20 mouse cellular contexts compared by ENCODE assay signal in genomic region chr1:138010910-138011477, GRCm38 (mm10).
DNase-seq lines count a peak whose midpoint lies in the region; ATAC-seq and TF ChIP-seq lines count a peak whose summit lies in the region.
"Had no signal": no experiment of that assay in that cellular context is flagged by ENCODE, and none has a peak within 500 bp of the region (broad histone marks: within the 10 kb centered on the region; RNA-seq: fewer than 3 reads in every experiment).

No protein-coding gene starts in this region.

- no peaks in the 10 kb centered on the region for H3K36me3 ChIP-seq in forebrain, embryonic 14.5 days (ENCODE audit: control insufficient read depth, insufficient read depth, low read length)
- no peaks in the 10 kb centered on the region for H3K36me3 ChIP-seq in forebrain, embryonic 11.5 days (ENCODE audit: control insufficient read depth, insufficient read depth, low read length)
- no peaks in the 10 kb centered on the region for H3K36me3 ChIP-seq in embryonic facial prominence, embryonic 15.5 days
- no peaks in the 10 kb centered on the region for H3K36me3 ChIP-seq in forebrain, postnatal 0 days (ENCODE audit: insufficient read depth)
- no peaks in the 10 kb centered on the region for H3K36me3 ChIP-seq in liver, embryonic 12.5 days
- no peaks in the 10 kb centered on the region for H3K36me3 ChIP-seq in midbrain, embryonic 14.5 days (ENCODE audit: control insufficient read depth, insufficient read depth, low read length)
- H3K36me3 ChIP-seq: forebrain, embryonic 10.5 days; G1E; heart, embryonic 13.5 days; kidney, embryonic 15.5 days had no signal

- WGBS in forebrain, embryonic 14.5 days, result 63% methylated on average over 7 of the region's 7 CpGs
- 73% methylated on average over 7 of the region's 7 CpGs for WGBS in forebrain, embryonic 11.5 days
- 18% methylated on average over 7 of the region's 7 CpGs for WGBS in embryonic facial prominence, embryonic 15.5 days
- WGBS in forebrain, postnatal 0 days, result 46% methylated on average over 7 of the region's 7 CpGs
- 59% methylated on average over 7 of the region's 7 CpGs for WGBS in liver, embryonic 12.5 days (ENCODE audit: insufficient replicate concordance)
- 55% methylated on average over 7 of the region's 7 CpGs for WGBS in midbrain, embryonic 14.5 days

- no peaks in the 10 kb centered on the region for H3K27me3 ChIP-seq in forebrain, embryonic 14.5 days (replicated peaks; ENCODE audit: control insufficient read depth, insufficient read depth, low read length)
- H3K27me3 ChIP-seq in forebrain, embryonic 11.5 days (ENCODE audit: control insufficient read depth, insufficient read depth, low read length), result no peaks in the 10 kb centered on the region
- no peaks in the 10 kb centered on the region for H3K27me3 ChIP-seq in embryonic facial prominence, embryonic 15.5 days
- no peaks in the 10 kb centered on the region for H3K27me3 ChIP-seq in forebrain, postnatal 0 days (ENCODE audit: insufficient read depth, low read length)
- H3K27me3 ChIP-seq in liver, embryonic 12.5 days (replicated peaks), result no peaks in the 10 kb centered on the region
- H3K27me3 ChIP-seq in midbrain, embryonic 14.5 days (ENCODE audit: control insufficient read depth, insufficient read depth, low read length), result no peaks in the 10 kb centered on the region
- H3K27me3 ChIP-seq: heart, embryonic 13.5 days; kidney, embryonic 15.5 days had no signal

- no peaks in the 10 kb centered on the region for H3K9me3 ChIP-seq in forebrain, embryonic 14.5 days (replicated peaks; ENCODE audit: control insufficient read depth, low read length)
- no peaks in the 10 kb centered on the region for H3K9me3 ChIP-seq in forebrain, embryonic 11.5 days (ENCODE audit: control insufficient read depth, low read length)
- no peaks in the 10 kb centered on the region for H3K9me3 ChIP-seq in embryonic facial prominence, embryonic 15.5 days (replicated peaks)
- no peaks in the 10 kb centered on the region for H3K9me3 ChIP-seq in forebrain, postnatal 0 days (ENCODE audit: low read length)
- H3K9me3 ChIP-seq in liver, embryonic 12.5 days (replicated peaks), result no peaks in the 10 kb centered on the region
- H3K9me3 ChIP-seq in midbrain, embryonic 14.5 days (ENCODE audit: control insufficient read depth, low read length), result no peaks in the 10 kb centered on the region
- H3K9me3 ChIP-seq: forebrain, embryonic 10.5 days; heart, embryonic 13.5 days; kidney, embryonic 15.5 days had no signal

- H3K4me1 ChIP-seq in forebrain, embryonic 14.5 days (ENCODE audit: control insufficient read depth, insufficient read depth, low read length), result no peaks in the 10 kb centered on the region
- no peaks in the 10 kb centered on the region for H3K4me1 ChIP-seq in forebrain, embryonic 11.5 days (replicated peaks; ENCODE audit: control insufficient read depth, insufficient read depth, low read length)
- H3K4me1 ChIP-seq in embryonic facial prominence, embryonic 15.5 days, result peaks cover 5% of the 10 kb centered on the region; the same call in 1 of the 2 replicates
- H3K4me1 ChIP-seq in forebrain, postnatal 0 days (ENCODE audit: insufficient read depth), result no peaks in the 10 kb centered on the region
- H3K4me1 ChIP-seq in liver, embryonic 12.5 days, result no peaks in the 10 kb centered on the region
- H3K4me1 ChIP-seq in midbrain, embryonic 14.5 days (ENCODE audit: control insufficient read depth, insufficient read depth, low read length), result no peaks in the 10 kb centered on the region

- no peak for ATAC-seq in forebrain, embryonic 14.5 days
- no peak for ATAC-seq in forebrain, embryonic 11.5 days (replicated peaks; ENCODE audit: low FRiP score)
- no peak for ATAC-seq in embryonic facial prominence, embryonic 15.5 days (ENCODE audit: insufficient number of reproducible peaks, low FRiP score, low TSS enrichment, low read depth)
- ATAC-seq in forebrain, postnatal 0 days, result no peak
- no peak for ATAC-seq in liver, embryonic 12.5 days
- ATAC-seq in midbrain, embryonic 14.5 days (ENCODE audit: low FRiP score, low TSS enrichment), result no peak
- ATAC-seq: inflammation-experienced regulatory T-cells, adult 6 months; midbrain, embryonic 16.5 days had no signal

- no peak overlapping the region for H3K4me3 ChIP-seq in forebrain, embryonic 14.5 days (ENCODE audit: low read depth, low read length)
- no peak overlapping the region for H3K4me3 ChIP-seq in forebrain, embryonic 11.5 days (ENCODE audit: low read depth, low read length)
- H3K4me3 ChIP-seq in embryonic facial prominence, embryonic 15.5 days (replicated peaks), result no peak overlapping the region
- no peak overlapping the region for H3K4me3 ChIP-seq in forebrain, postnatal 0 days (ENCODE audit: low read depth, low read length)
- no peak overlapping the region for H3K4me3 ChIP-seq in liver, embryonic 12.5 days
- no peak overlapping the region for H3K4me3 ChIP-seq in midbrain, embryonic 14.5 days (replicated peaks; ENCODE audit: low read depth, low read length)
- H3K4me3 ChIP-seq: forebrain, embryonic 10.5 days; heart, embryonic 13.5 days; kidney, embryonic 15.5 days; layer of hippocampus, adult 2 months had no signal

- DNase-seq in forebrain, embryonic 14.5 days (ENCODE audit: low spot score), result no peak
- DNase-seq in forebrain, embryonic 11.5 days (ENCODE audit: low spot score), result no peak
- DNase-seq in lung, postnatal 10 days, result peak; percentile 6
- DNase-seq in lung, postnatal 36 days, result no peak
- no peak for DNase-seq in forebrain, postnatal 0 days
- DNase-seq in midbrain, embryonic 14.5 days, result no peak
- DNase-seq: adrenal gland, adult 8-10 months; embryo, embryonic 11 days; liver; lung, adult 2 months; thymus, adult 2 months had no signal

- H3K4me2 ChIP-seq in forebrain, embryonic 14.5 days (ENCODE audit: low read length), result no peak overlapping the region
- H3K4me2 ChIP-seq in forebrain, embryonic 11.5 days (ENCODE audit: low read depth, low read length, severe bottlenecking), result no peak overlapping the region
- H3K4me2 ChIP-seq in embryonic facial prominence, embryonic 15.5 days (replicated peaks), result no peak overlapping the region
- no peak overlapping the region for H3K4me2 ChIP-seq in forebrain, postnatal 0 days (ENCODE audit: low read depth)
- no peak overlapping the region for H3K4me2 ChIP-seq in liver, embryonic 12.5 days
- H3K4me2 ChIP-seq in midbrain, embryonic 14.5 days (ENCODE audit: low read length), result no peak overlapping the region
- H3K4me2 ChIP-seq: heart, embryonic 13.5 days; kidney, embryonic 15.5 days had no signal

- TF ChIP-seq CTCF in forebrain, postnatal 0 days (IDR thresholded peaks at IDR 0.05; ENCODE audit: low read depth), result no peak

- no peak overlapping the region for H3K9ac ChIP-seq in forebrain, embryonic 14.5 days (ENCODE audit: low read length)
- no peak overlapping the region for H3K9ac ChIP-seq in forebrain, embryonic 11.5 days (ENCODE audit: low read length)
- no peak overlapping the region for H3K9ac ChIP-seq in embryonic facial prominence, embryonic 15.5 days
- no peak overlapping the region for H3K9ac ChIP-seq in forebrain, postnatal 0 days
- H3K9ac ChIP-seq in liver, embryonic 12.5 days, result no peak overlapping the region
- H3K9ac ChIP-seq in midbrain, embryonic 14.5 days (replicated peaks; ENCODE audit: low read length), result no peak overlapping the region
- H3K9ac ChIP-seq: heart, embryonic 13.5 days; kidney, embryonic 15.5 days had no signal

- 0 out of 2 replicates have a peak overlapping the region, but pooled peaks have one; percentile 21 for H3K27ac ChIP-seq in forebrain, embryonic 14.5 days (ENCODE audit: low read depth, low read length)
- no peak overlapping the region for H3K27ac ChIP-seq in forebrain, embryonic 11.5 days (ENCODE audit: low read depth, low read length)
- peak overlapping the region; percentile 17; the same call in 1 of the 2 replicates for H3K27ac ChIP-seq in embryonic facial prominence, embryonic 15.5 days (replicated peaks)
- no peak overlapping the region for H3K27ac ChIP-seq in forebrain, postnatal 0 days (ENCODE audit: low read depth, low read length)
- no peak overlapping the region for H3K27ac ChIP-seq in liver, embryonic 12.5 days
- no peak overlapping the region for H3K27ac ChIP-seq in midbrain, embryonic 14.5 days (replicated peaks; ENCODE audit: low read depth, low read length)
- H3K27ac ChIP-seq: forebrain, embryonic 10.5 days; heart, embryonic 13.5 days; kidney, embryonic 15.5 days; layer of hippocampus, adult 2 months had no signal

Comparison
In these comparisons a context has a peak if more than half of its experiments do, and no peak if none do; other contexts are left out.
1. H3K27ac ChIP-seq: peak in forebrain, embryonic 14.5 days (single experiment) and embryonic facial prominence, embryonic 15.5 days (single experiment); none in forebrain, embryonic 11.5 days (single experiment), forebrain, postnatal 0 days (single experiment), liver, embryonic 12.5 days (single experiment) and midbrain, embryonic 14.5 days (single experiment).